Mouse (Mus musculus) thymus, postnatal 36 days (tissue): Measurements from ENCODE around the gene Fes.

ENCODE experiments used
- DNase-seq, 2 experiments: peaks; one replicate each; pipeline ENCODE4 v3.0.0; 2022; ENCODE audit warnings: mixed read lengths in 2 of 2

Fes gene

DNA sequence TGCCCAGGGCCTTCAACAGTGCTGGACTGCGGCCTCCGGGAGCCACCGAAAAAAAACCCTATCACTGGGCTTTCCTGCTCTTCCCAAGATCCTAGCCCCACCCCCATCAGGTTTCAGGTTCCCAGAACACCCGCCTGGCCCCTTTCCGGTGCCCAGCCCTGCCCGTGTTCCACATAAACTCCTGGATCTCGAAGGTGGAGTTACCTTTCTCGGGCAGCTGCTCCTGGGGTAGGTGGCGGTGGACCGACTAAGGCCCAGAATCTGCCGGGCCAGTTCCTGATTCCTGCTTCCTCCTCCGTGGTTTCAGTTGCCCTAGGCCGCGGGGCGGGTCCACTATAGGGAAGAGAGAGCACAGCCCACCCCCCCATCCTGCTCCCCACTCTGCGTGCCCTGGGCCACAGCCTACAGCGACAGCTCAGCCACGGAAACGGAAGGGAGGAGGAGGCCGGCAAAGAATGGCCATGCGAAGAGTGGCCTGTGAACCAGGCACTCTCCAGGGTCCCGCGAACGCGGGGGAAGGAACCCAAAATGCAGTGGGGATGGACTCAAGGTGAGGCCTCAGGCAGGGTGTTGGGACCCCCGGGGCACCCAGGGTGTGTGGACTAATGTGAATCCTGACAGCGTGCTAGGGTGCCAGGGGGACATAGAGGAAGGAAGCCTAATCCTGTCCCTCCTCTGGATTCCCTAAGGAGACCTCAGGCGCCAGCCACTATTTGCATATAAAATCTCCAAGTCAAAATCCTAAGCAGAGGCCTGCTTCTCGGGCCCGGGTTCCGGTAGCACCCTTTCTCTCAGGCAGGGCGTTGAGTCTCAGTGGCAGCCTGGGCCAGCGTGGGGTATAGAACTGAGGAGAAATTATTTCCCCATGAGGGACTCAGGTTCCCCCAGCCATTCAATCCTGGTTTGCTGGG is at the start of gene Fes:
Gene Fes (minus strand): TSS at position 314 of the 911 bp plus-strand sequence.
- no peak for DNase-seq

DNA sequence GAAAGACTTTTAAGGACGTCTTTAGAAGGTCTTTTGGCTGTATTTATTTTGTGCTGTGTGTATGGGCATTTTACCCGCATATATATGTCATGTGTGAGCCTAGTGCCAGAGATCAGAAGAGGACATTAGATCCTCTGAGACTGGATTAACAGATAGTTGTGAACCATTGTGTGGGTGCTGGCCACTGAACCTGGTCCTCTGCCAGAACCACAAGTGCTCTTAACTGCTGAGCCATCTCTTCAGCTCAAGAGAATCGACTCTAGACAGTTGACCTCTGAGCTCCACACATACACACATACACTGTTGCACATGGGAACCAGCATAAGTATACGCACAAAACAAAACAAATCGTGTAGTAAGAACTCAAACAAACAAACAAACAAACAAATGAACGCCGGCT is 48.8 kb upstream of the Fes start:
- no peak for DNase-seq

DNA sequence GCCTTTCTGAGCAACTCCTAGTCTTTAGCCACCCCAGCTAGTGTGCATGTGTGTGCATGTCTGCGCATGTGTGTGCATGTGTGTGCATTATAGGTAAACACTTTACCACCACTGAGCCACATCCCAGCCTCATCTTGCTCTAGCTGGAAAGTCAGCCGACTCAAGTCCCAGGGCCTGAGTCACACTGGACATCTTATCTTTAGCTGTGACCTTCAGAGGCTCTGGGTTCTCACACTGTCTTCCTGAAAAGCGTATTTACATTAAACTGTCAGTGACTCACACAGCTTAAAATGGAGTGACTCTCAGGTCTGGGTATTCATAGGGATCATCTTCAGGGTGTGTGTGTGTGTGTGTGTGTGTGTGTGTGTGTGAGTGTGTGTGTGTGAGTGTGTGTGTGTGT is 47.8 kb upstream of the Fes start:
- DNase-seq, result no peak

DNA sequence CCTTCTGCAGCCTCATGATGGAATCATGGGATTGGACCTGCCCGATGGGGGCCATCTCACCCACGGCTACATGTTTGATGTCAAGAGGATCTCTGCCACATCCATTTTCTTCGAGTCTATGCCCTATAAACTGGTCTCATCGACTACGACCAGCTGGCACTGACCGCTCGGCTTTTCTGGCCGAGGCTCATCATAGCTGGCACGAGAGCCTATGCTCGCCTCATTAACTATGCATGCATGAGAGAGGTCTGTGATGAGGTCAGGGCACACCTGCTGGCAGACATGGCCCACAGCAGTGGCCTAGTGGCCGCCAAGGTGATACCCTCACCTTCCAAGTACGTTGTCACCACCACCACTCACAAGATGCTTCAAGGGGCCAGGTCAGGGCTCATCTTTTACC is 41.9 kb upstream of the Fes start:
- DNase-seq, result no peak

DNA sequence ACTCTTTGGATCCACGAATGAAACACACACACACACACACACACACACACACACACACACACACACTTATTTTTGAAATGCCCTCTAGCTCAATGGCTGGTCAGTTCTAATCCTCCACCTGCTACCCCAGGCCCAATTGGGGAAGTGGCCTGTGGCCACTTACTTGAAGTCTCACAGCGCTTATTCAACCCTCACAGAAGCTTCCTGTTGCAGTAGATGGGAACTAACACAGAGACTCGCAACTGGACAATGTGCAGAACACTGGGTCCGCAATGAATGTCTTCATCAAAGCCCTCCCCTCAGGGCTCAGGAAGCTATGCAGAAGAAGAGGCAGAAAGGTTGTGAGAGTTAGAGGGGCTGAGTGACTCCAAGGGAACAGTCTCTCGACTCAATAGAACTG is 40.0 kb upstream of the Fes start:
- DNase-seq, result no peak

DNA sequence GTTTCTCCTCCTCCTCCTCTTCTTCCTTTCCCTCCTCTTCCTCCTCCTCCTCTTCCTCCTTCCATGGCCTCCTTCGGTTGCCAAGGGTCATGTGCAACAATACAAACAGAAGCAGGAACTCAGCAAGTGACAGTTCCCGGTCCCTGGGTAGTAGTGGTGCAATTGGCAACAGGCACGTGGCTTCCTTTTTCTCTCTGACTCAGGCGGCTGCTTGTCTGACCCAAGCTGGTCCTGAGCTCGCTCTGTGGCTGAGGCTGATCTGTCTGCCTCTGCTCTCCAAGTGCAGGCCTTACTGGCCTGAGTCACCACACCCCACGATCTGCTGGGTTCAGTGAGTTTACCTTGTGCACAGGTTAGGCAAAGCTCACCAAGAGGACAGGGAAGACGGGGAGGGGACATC is 38.6 kb upstream of the Fes start:
- DNase-seq, result no peak

DNA sequence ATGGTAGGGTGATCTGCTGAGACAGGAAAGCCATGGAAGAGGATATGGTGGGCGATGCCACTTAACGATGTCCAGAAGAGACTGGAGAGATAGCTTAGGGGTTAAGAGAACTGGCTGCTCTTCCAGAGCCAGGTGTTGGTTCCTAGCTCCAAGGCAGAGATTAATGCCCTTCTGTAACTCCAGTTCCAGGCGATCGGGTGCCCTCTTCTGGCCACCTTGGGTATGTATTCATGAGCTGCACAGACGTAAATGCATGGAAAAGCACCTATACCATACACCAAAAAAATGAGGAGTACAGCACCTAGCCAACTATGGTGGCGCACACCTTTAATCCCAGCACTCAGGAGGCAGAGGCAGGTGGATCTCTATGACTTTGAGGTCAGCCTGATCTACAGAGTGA is 37.0 kb upstream of the Fes start:
- DNase-seq, result peak; percentile 37 to 38

DNA sequence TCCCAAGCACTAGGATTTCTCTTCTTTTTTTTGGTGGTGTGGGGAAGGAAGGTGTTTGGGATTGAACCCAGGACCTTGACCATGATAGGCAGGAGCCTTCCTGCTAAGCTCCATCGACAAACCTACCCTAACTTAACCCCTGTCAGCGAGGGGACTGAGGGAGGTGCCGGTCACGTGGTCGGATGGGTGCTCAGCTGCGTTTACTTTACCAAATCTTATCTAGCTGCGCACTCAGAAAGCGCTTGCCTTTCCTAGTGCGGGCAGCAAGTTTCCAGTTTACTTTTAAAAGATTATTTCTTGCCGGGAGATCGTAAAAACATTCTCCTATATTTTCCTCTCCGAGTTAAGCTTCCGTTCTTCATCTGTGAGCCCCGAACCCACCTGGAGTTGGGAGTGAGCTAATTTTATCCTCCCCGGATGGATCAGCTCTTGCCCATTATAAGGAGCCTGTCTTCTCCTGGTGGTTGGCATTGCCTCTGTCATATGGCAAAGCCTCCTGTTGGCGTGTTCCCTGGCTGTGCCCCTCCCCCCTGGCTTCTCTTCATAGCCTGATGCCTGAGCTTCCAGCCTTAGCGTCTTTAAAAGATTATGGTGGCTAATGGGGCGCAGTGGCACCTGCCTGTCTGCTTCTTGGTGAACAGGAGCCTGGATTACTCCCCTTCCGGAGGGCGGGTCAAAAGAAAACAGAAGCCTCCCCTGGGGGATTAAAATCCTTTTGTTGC is 35.2 kb upstream of the Fes start:
- DNase-seq, result peak in 1 of 2 experiments; percentile 47

DNA sequence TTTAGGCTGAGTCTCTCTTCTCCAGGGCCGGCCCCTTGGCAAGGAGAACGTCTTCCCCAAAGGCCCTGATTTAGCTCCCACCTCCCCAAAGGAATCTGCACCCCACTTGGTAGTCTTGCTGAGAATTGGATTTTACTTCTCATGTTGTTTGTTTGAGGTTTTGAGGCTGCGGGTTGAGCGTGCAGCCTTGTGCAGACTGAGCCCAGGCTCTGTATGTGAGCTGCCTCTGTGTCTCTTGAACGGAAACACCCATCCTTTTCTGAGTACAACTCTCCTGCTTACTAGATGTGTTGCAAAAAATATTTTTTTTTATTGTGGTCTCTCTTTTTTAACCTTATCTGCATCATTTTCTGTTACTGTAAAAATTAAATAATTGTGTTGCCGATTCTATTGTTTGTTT is 33.8 kb upstream of the Fes start:
- no peak for DNase-seq

DNA sequence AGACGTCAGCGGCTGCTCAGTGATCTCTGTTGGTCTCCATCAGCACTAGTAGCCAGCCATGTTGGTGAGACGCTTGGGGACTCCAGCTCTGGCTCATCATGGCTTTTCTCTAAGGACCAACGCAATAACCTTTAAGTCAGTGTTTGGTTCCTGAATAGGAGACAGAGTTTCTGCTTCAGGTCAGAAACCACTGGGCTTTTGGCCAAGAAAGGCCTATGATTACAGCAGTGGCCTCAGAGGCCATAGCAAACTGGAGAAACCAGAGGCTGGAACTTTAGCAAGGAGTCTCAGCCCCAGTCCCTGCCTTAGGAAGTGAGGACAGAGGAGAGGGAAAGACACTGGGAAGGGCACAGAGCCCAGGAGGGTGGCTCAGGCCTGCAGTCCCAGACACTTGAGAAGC is 32.8 kb upstream of the Fes start:
- DNase-seq, result no peak

DNA sequence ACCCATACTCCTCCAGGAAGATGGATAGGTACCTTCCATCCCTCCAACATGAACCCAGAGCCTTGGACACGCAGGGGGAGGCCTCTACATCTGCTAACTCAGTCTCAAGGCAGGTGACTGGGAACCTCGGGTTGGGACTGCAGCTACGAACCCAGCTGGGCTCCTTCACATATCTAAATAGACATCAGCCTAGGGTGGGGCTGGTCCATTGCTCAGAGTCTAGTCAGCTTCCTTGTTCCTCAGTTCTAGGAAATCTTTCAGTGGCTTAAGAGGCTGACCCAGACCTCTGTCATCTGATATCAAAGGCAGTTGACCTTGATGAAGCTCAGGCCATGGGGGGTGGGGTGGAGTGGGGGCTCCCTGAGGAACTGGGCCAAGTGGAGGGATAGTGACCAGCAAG is 31.5 kb upstream of the Fes start:
- DNase-seq, result no peak

DNA sequence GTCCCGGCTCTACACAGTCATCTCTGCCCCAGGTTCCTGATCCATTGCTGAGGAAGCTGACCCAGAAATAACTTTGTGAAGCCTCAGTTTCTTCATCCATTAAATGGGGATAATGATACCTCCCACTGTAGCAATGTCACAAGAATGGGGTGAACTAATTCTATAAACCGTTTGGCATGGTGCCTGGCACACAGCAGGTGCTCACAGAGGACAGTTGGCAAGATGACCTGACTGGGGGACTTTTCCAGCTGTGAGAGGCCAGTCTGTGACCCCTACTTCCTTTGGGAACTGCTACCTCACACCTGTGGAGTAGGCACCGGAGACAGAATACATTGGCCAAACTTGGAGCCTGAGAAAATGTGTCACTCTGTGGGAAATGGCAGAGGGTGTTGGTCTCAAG is 30.3 kb upstream of the Fes start:
- no peak for DNase-seq

DNA sequence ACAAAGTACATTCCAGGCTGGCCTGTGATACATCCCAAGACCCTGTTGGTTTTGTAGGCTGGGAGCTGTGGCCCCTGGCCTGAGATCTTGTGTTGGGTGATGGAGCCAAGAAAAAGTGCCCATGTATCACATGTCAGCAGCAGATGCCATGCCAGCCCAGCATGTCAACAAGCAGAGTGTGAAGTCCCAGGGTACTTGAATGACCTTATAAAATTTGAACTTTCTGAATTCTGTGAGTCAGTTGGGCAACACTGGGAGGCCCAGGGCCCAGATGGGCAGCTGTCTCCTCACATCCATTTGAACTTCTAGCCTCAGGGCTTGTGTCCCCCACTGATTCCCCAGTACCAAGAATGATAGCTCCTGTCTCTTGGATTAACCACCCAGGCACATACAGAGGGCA is 29.9 kb upstream of the Fes start:
- DNase-seq, result no peak

DNA sequence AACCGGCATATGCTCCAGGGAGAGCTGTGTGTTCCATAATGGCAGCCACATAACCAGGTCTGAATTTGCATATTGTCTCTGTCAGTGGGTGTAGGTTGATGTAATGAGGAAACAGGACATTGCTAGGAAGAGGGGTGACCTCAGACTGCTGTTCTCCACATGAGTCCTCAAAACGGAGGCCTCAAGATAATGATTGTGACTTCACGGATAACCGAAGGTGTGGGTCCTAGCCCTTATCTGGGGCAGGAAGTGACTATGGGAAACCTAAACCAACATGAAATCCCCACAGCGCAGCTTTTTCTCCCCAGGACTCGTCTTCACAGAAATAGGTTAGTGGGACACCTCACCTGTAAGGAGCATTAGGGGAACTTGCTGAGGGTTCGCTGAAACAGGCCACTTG is 29.2 kb upstream of the Fes start:
- peak in 1 of 2 experiments; percentile 21 for DNase-seq

DNA sequence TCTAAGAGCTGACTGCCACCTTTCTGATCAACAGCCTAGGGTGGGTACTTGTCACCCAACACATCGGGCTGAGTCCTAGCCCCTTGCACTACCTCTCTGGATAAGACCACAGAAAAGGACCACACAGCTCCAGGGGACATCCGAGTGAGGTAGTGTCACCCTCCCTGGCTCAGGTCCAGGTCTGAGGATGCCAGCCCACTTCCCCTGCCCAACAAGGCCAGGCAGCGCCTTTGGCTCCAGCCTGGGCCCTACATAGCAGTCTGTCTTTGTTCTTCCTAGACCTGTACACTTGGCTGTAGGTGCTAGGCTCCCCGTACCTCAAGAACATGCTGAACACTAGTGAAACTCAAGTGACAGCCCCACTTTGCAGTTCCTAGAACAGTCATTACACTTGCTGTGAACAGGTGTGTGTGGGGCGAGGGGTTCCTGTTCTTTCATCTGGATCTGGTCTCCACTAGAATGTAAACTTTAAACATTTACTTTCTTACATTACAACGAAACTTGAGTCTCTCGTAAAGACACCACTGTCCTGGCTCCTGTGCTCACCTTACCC is 26.6 kb upstream of the Fes start:
- no peak for DNase-seq

DNA sequence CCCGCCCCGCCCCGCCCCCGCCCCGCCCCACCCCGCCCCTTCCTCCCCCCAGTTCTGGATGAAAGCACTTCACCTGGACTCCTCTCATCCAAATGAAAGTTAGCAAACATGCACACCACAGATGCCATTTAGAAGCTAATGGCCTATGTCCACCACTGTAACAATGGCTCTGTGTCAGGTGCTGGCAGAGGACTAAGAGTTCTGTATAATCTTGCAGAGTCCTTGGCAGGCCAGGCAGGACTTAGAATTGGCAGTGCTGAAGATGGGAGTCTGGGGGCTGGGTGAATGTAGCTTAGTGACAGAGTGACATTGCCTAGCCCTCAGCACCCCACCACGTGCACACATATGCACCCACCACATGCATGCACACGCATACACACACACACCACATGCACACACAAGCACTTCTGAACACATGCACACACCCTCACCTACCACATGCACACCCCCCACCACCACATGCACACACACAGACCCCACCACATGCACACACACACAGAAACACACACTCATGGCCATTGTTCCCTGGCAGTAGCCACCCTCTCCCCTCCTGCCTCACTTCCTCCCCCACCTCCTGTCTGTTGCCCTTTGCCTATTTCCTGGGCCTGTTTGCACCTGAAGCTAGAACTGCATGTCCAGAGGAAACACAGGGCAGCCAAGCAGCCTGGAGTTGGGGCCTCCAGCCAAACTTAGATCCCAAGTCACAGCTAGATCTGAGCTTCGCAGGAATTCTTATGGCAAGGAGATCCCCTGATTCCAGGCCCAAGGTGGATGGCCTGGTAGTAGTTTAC is 26.0 kb upstream of the Fes start:
- DNase-seq, result peak in 1 of 2 experiments; percentile 30

DNA sequence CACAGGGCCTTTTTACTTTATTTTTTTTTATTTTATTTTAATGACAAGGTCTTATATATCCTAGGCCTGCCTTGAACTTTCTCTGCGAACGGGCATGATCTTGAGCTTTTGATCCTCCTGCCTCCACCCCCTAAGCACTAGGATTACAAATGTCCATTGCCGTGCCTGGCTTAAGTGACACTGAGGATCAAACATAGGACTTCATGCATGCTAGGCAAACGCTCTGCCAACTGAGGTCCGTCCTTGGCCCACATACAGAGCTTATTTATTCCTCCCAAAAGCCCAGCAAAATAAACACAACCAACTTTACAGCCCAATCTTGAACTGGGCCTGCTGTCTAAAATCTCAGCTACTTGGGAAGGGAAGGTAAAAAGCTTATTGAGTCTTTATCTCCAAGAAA is 25.0 kb upstream of the Fes start:
- DNase-seq, result no peak

DNA sequence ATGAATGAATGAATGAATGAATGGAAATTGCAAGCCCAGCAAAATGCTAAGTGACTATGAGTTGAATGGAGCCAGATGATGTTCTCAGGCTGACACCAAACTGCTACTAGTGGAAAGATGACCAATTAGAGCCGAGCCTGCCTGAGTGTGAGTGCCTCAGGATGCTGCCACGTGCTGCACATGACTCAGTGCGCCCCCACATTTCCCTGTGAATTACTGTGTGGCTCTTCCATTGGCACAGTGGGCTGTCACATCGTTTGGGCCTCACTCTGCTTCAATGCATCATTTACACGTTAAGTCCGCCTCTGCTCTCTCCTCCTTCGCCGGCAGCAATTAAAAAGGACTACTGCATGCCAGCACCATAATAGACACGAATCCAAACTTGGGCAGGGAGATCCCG is 24.5 kb upstream of the Fes start:
- no peak for DNase-seq

DNA sequence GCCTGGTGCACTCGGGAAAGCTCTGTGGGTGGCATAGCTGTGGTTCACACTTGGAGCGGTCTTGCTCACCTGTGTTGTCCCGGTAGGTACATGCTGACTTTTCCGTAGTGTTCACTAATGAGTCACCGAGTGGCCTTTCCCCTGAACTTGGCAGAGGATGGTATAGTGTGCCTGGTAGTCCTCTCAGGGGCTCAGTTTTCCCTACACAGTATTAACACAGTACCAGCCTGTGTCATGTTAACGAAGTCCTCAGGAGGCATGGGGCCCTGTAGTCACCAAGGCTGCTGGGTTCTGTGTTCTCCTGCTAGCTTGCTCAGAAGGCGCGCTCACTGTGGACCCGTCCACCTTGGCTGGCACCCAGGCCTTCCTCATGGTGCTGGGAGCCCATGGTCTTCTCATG is 22.6 kb upstream of the Fes start:
- no peak for DNase-seq

DNA sequence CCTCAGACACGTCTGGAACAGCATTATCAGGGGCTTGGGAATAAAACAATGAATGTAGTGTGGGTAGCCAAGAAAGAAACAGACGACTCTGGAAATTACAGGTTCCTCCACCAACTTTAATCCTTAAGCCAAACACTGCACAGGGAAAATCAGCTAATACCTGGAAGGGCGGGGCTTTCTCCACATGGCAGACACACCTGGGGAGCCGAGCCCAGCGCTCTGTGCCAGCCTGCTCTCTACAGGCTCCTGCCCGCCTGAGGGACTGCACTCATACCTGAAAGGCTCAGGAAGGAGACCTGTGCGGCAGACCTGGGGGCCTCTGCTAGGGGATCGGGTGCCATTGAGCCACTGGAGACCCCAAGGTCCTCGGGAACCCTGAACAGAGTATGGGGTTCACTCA is 20.0 kb upstream of the Fes start:
- no peak for DNase-seq

DNA sequence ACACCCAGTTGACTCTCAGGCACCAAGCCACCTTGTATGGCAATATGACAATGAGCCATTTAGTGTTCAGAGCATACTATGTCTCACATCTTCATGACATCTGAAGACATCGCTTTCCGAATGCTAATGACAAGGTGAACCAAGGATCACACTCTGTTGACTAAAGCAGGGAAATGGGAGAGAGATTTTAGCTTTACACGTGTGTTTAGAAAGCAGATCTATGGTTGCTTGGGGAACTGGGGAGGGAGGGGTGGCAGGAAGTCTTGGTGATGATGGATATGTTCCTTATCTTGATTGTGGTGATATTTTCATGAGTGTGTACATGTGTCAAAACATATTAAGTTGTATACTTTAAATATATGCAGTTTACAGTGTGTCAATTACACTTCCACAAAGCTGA is 18.4 kb upstream of the Fes start:
- DNase-seq, result no peak

DNA sequence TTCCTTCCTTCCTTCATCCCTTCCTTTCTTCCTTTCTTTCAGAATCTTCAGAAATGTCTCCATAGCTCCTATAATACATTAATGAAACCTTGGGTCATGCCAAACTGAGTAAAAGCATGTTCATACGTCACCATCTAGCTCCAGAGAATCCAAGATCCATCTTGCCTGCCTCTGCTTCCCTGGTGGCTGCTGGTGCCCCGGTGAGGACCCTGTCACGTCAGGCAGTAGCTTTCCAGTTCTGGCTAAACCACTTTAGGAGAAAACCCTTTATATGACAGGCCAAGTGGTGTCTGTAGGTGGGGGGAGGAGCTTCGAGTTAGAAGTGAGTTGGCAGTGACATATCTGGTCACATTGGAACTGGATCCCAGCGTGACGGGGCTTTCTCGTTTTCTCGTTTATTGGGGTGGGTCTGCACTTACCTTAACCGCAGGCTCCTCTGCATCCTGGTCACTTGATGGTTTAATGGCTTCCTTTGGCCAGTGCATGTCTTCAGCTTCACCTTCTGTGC is 17.5 kb upstream of the Fes start, which contains the start of gene Furin:
Gene Furin (minus strand): TSS at position 249 of the 508 bp plus-strand sequence.
- DNase-seq, result no peak
